Mouse (Mus musculus): ENCODE data around the gene Map2k2. TPM values are rescaled to one million over a fixed set of nuclear protein-coding genes. Genes with fewer than 3 reads are reported as not detected.

Gene Map2k2
- polyA plus RNA-seq, 1 experiment: 187 TPM

DNA sequence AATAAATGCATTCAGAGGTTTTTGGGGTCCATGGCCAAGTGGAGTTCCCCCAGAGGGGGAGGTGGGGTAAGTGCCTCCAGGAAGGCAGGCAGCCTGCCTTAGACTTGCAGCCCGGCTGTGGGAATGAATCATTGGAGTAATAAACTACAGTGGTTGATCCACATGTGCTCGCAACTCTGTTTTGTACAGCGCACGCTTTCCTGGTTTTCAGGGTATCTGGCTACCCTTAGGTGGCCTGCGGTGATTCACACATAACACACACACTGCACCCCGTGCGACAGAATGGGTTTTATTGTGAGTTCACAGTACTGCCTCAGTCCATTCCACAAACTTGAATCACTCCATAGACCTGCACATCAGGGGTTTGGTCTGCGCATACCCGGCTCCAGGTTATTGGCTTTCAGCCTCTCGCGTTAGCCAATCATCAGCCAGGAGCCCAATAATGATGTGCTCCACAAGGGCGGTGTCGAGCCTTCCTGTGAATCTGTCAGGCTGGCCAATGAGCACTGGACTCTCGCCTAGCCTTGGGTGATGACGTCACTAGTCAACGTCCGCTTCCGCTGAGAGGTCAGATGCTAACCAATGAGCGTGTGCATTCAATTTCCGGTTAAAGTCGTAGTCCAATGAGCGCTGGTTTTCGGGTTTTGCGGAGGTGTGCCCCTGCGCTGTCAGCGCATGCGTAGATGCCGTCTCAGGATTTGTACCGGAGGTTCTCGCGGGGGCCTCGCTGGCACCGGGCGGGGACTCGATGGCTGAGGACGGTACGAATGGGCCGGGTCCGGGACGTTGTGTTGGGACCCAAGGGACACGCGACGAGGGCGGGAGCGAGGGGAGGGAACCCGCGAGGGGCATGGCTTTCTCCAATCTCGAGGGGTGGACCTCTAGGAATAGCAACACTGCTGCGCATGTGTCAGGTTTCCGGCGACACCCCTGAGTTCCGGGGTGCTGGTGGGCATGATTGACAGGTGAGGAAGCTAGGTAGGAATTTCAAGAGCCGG, 76.9 kb downstream of the Map2k2 start, which contains the start of gene Dapk3:
Dapk3 (plus strand) TSS at position 670 of the 998 bp plus-strand sequence.
- H3K4me3 ChIP-seq (replicated peaks; ENCODE audit: insufficient read depth, low read depth, low read length): peak within 1 kb of the TSS; percentile 77
- H3K4me1 ChIP-seq (ENCODE audit: control insufficient read depth, insufficient read depth, low read length): peaks cover 18% of the 10 kb centered on the region
- WGBS: 4% methylated on average over 53 of the region's 53 CpGs
- H3K27ac ChIP-seq (ENCODE audit: insufficient read depth, low read length): peak within 1 kb of the TSS; percentile 44; the same call in 1 of the 2 replicates
- no peaks in the 10 kb centered on the region for H3K27me3 ChIP-seq (ENCODE audit: control insufficient read depth, insufficient read depth, low read length)
- TF ChIP-seq CTCF (IDR thresholded peaks at IDR 0.05; ENCODE audit: borderline replicate concordance, insufficient read depth, low read depth, low read length) (no peak; the same call in 1 of the 2 replicates), POLR2A (IDR thresholded peaks at IDR 0.05; ENCODE audit: borderline replicate concordance, insufficient read depth, low read length) (peak; percentile 73)
- peak; percentile 97 to 99 for DNase-seq

Other genes with a start within 250 kb of the Map2k2 start
- gene Tmprss9, start 234.1 kb upstream of the Map2k2 start, polyA plus RNA-seq (2012; rRNA removed): 0.41 and 0.74 TPM in 2 replicates
- gene Timm13, start 204.9 kb upstream of the Map2k2 start, polyA plus RNA-seq (2012; rRNA removed): 208 and 217 TPM in 2 replicates
- 39.0 and 42.8 TPM in 2 replicates for gene Lmnb2, start 187.7 kb upstream of the Map2k2 start, polyA plus RNA-seq (2012; rRNA removed)
- gene Gadd45b, start 175.8 kb upstream of the Map2k2 start, polyA plus RNA-seq (2012; rRNA removed): 30.6 and 33.3 TPM in 2 replicates
- 21.0 and 23.0 TPM in 2 replicates for gene Gng7, start 91.0 kb upstream of the Map2k2 start, polyA plus RNA-seq (2012; rRNA removed)
- gene Diras1, start 80.3 kb upstream of the Map2k2 start, polyA plus RNA-seq (2012; rRNA removed): 126 and 136 TPM in 2 replicates
- 75.2 and 77.0 TPM in 2 replicates for gene Slc39a3, start 68.5 kb upstream of the Map2k2 start, polyA plus RNA-seq (2012; rRNA removed)
- gene Sgta, start 45.7 kb upstream of the Map2k2 start, polyA plus RNA-seq (2012; rRNA removed): 231 and 240 TPM in 2 replicates
- gene Thop1, start 35.9 kb upstream of the Map2k2 start, polyA plus RNA-seq (2012; rRNA removed): 54.7 and 55.3 TPM in 2 replicates
- 0.33 and 0.41 TPM in 2 replicates for gene Creb3l3, start 7.0 kb upstream of the Map2k2 start, polyA plus RNA-seq (2012; rRNA removed)
- 61.6 and 62.9 TPM in 2 replicates for gene Zbtb7a, start 29.3 kb downstream of the Map2k2 start, polyA plus RNA-seq (2012; rRNA removed)
- gene Pias4, start 62.0 kb downstream of the Map2k2 start, polyA plus RNA-seq (2012; rRNA removed): 34.8 and 36.0 TPM in 2 replicates
- gene Eef2, start 70.7 kb downstream of the Map2k2 start, polyA plus RNA-seq (2012; rRNA removed): 1,163 and 1,164 TPM in 2 replicates
- 70.7 and 73.0 TPM in 2 replicates for gene Dapk3, start 77.1 kb downstream of the Map2k2 start, polyA plus RNA-seq (2012; rRNA removed)
- not detected in 2 replicates for gene 4930442H23Rik, start 77.9 kb downstream of the Map2k2 start, polyA plus RNA-seq (2012; rRNA removed)
- 0.16 and 0.33 TPM in 2 replicates for gene Nmrk2, start 96.1 kb downstream of the Map2k2 start, polyA plus RNA-seq (2012; rRNA removed)
- gene Atcay, start 124.9 kb downstream of the Map2k2 start, polyA plus RNA-seq (2012; rRNA removed): 115 and 122 TPM in 2 replicates
- gene Zfr2, start 127.2 kb downstream of the Map2k2 start, polyA plus RNA-seq (2012; rRNA removed): 77.6 and 79.6 TPM in 2 replicates
- gene Matk, start 147.0 kb downstream of the Map2k2 start, polyA plus RNA-seq (2012; rRNA removed): 124 and 141 TPM in 2 replicates
- 81.4 and 84.9 TPM in 2 replicates for gene Mrpl54, start 161.0 kb downstream of the Map2k2 start, polyA plus RNA-seq (2012; rRNA removed)
- gene Apba3, start 161.0 kb downstream of the Map2k2 start, polyA plus RNA-seq (2012; rRNA removed): 61.8 and 63.9 TPM in 2 replicates
- gene Tjp3, start 185.7 kb downstream of the Map2k2 start, polyA plus RNA-seq (2012; rRNA removed): 0.51 and 1.2 TPM in 2 replicates
- 288 and 314 TPM in 2 replicates for gene Pip5k1c, start 187.0 kb downstream of the Map2k2 start, polyA plus RNA-seq (2012; rRNA removed)
- gene Cactin, start 215.2 kb downstream of the Map2k2 start, polyA plus RNA-seq (2012; rRNA removed): 36.3 and 36.9 TPM in 2 replicates
- gene Tbxa2r, start 222.8 kb downstream of the Map2k2 start, polyA plus RNA-seq (2012; rRNA removed): 2.2 and 3.2 TPM in 2 replicates
- gene Gipc3, start 237.4 kb downstream of the Map2k2 start, polyA plus RNA-seq (2012; rRNA removed): 0.97 and 1.0 TPM in 2 replicates
- 42.7 and 43.4 TPM in 2 replicates for gene Hmg20b, start 244.6 kb downstream of the Map2k2 start, polyA plus RNA-seq (2012; rRNA removed)